Mouse (Mus musculus): ENCODE measurements around the gene Casp7.

Casp7 gene

DNA sequence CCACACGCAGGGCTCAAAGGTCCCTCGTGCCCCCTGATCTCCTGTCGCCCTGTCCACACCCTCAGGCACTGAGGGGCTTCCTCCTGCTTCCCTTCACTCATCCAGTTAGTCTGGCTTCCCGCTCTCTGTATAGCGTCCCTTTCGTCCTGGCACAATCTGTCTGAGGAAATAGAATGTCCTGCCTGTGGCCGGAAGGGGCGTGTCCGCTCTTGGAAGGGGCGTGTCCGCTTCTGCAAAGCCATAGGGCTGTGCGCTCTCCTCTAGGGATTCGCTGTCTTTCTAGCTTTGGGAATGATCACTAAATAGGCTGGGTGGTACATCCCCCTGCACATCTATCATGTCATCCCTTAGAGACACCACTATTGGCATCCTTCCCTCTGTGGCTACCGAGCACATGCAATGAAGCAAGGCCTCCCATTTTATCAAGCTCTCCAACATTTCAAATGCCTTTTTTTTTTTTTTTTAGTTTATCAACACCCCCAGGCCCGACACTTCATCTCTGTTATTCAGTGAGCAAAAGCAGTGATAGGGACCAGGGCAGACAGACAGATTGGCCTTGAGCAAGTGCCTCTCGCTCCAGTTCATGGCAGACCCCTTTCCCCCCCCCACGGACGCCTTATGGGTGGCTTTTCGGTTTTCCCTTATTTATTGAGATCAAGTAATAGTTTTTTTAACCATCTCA, 78.1 kb downstream of the Casp7 start:
- no peak for DNase-seq

DNA sequence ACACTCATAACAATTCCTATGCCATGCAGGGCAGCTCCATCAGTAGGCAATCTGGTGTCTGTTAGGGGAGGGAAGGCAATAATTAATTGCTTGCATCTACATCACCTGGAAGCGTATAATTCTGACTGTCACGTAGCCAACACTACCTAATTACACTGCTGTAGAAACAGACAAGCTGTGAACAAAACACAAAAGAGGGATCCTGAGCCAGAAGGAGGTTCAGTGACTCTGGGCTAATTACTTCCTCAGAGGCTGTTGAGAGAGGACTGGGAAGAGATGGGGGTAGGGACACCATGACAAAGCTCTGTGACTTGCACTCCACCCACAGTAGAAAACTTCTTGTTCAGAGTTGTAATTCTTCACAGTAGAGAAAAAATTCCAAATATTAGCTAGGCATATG, 79.6 kb downstream of the Casp7 start:
- no peak for DNase-seq

DNA sequence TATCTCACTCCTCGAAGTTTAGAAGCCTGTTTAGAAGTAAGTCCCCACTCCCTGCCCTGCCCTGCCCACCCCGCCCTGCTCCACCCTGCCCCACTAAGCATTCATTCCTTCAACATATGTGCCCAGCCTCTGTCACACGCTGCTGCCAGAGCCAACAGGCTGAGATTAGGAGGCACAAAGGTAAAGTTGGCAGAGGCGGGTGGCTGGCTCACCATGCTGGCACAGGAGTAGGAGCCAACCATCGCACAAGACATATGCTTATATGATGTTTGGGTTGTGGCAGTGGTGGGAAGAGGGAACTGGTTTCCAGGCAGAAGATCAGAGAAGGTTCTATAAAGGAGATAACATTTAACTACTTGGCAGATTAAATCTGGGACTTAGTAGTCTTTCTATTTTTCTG, 80.3 kb downstream of the Casp7 start:
- DNase-seq, result no peak

DNA sequence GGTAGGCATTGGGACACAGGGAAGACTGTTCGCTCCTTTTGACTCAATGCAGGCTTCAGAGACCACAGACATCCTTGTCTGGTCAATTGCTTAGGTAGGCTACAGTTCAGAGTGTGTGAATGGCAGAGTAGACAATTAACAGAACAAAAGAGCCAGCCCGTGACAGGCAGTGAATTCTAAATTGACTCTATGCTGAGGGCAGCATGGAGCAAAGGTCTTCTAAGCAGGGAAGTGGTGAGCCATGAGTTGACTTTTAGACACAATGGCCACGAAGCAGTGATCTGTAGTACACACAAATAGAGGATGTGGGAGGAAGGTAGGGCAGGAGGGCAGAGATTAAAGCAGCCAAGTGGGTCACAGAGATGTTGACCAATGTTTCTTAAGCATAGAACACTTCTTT, 80.9 kb downstream of the Casp7 start:
- DNase-seq, result no peak

DNA sequence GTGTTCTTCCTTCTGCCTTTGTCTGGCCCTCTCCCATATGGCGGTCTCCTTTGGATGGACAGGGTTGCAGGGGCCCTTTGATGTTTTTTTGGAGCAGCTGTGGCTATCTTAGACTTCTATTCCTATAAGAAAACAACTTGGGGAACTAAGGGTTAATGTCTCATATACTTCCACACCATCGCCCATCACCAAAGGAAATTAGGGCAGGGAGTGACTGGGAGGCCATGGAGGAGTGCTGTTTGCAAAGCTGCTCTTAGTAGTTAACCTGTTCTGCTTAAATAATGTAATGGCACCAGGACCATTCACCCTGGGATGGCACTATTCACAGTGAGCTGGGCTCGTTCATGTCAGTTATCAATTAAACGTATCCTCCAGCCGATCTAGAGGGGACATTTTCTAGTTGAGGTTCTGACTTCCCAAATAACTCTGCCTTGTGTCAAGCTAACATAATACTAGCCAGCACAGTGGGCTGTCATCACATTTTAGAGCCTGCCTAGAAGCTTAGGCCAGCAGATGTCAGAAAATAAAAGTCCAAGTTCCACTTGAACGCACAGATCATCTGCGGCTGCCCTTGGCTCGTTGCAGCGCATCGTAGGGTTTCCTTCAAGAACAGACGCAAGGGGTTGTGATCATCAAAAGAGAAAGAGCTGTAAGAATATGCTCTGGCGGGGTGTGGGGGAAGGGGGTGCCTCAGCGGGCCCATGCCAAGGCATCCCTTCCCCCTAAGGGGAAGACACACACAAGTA, 87.9 kb downstream of the Casp7 start:
- no peak for DNase-seq

DNA sequence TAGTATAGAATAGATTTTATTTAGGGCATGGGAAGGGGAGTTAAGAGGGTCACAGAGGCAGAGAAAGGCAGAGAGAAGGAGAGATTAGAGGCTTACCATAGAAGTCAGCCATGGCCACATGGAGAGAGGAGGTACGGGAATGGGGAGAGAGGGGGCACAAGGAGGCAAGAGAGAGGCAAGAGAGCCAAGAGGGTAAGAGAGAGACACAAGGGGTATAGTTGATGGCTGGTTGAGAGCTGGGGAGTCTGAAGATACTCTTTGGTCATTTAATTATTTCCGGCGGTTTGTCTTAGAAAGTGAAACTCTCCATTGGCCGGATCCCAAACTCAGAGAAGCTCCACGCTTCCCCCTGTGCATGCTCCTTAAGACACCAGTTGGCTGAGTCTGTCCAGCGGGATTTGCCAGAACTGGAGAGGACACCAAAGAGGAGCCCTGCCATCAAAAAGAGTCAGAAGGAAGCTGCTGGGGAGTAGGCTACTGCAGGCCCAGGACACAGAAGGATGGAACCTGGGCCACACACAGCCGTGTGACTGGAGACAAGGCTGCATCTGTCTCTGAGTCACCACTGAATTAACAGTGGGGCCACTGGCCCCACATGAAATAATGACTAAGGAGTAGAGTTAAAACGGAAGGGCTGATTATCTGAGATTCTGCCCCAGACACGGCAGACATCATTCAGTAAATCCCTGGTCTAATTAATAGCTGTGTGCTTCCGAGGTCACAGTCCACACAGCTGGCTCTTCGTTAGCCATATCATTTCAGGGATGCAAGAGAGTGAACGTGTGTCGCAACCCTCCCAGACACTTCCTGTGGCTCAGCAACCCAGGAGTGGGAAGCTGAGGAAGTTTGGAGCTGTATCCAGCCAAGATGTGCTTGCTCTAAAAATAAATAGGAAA, 88.7 kb downstream of the Casp7 start:
- DNase-seq, result no peak

DNA sequence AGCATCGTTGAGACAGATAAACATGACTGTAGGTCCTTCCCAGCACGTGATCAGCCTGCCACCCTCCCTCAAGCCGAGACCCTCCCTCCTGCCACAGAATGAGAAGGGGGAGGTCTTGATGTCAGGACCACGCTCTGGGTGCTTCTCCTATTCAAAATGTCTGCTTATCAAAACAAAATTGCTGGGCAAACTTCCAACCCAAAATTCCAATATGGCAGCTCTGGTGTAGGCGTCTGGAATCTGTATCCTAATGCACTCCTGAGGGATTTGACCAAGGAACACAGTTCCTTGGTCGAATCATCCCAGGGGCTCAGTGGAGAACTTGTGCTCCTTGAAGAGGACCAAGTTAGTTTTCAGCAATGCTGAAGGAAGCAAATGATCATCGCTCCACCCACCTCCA, 90.0 kb downstream of the Casp7 start:
- no peak for DNase-seq

DNA sequence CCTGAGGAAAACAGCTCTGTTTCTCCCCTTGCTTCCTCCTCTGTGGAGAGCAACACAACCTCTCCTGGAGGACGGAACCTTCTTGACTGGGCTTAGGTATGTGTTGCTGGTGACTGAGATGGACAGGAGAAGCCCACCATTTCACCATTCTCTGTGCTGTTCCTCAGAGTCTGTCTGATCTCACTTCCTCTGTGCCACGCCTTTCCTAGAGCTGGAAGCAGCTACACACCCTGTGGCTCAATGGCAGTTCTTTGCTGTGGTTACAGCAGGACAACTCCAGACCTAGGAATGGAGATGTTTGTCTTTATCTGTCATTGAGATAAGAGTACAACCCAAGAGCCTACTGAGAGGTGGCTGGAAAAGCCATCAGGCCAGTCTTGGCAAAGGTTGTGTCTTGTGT, 90.4 kb downstream of the Casp7 start:
- DNase-seq, result no peak

DNA sequence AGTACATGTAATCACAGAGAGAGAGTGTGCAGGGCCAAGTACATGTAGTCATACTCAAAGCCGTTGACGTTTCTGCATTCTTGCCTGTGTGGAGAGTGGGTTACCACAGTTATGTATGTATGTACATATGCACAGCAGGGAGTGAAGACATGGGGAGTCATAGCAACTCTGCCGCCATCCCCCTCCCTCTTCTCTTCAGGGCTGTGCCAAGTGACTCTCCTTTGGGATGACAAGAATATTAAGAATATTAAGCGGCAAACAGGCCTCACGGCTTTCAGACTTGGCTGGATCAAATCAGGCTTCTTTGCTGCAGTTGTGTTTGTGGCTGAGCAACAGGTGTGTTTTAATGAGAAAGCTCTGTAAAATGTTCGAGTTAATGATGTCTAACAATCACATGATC, 92.7 kb downstream of the Casp7 start:
- no peak for DNase-seq

Data from cerebellum, adult 18-20 months (tissue).